Mouse (Mus musculus): ENCODE data around the gene Ciita.

The Ciita gene

DNA sequence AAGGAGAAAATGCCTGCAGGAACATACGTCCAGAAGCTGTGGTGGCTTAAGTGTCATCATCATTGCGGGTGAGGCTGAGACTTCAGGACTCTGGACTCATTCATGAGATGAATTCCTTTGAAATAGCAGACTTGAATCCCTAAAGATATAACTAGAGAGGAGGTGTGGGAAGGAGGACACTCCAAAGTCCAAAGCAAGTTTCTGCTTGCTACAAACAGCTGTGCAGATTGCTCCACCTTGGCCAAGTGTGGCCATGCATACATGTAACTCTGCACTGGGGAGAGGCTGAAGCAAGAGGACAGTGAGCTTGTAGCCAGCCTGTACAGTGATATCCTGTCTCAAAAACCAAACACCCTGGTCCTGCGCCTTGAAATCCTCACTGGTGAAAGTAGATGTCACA, 7.9 kb upstream of the Ciita start:
- no peak for DNase-seq (ENCODE audit: low read depth, low spot score)

- no peak for DNase-seq (ENCODE audit: low read depth, low spot score)
Observed at GRCm38 (mm10) chr16:10474956-10475355, 4.9 kb upstream of the Ciita start.

DNA sequence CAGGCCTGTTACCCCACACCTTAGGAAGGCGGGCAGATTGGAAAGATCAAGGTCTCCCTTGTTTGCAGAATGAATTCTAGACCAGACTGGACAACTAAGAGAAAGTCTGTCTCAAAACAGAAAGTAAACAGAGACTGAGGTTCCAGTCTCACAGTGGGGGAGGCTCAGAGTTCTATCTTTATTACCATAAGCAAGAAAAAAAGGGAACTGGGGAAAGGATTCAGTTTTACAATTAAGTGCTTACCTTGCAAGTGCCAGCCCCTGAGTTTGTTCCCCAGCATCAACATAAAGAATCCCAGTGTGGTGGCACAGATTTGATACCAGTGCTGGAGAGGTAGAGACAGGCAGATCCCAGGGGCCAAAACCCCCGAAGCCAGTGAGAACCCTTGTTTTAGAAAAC, 3.9 kb upstream of the Ciita start:
- no peak for DNase-seq (ENCODE audit: low read depth, low spot score)

DNA sequence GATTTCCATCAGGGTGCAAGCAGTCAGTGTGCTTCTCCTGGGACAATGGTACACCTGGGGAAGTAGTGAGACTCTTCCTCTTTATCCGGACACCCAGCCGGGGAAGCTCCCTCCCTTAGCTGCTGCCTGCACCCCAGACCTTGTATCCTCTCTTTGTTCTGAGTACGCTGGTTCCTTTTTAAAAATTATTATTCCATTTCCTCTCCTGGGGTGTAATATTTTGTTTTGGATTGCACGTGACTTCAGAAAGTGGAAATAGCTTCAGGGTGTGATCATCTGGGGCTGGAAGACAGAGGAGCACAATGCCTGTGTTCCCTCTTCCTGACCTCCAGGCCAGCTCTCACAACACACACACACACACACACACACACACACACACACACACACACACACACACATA, 2.5 kb downstream of the Ciita start:
- DNase-seq (ENCODE audit: low read depth, low spot score), result no peak

DNA sequence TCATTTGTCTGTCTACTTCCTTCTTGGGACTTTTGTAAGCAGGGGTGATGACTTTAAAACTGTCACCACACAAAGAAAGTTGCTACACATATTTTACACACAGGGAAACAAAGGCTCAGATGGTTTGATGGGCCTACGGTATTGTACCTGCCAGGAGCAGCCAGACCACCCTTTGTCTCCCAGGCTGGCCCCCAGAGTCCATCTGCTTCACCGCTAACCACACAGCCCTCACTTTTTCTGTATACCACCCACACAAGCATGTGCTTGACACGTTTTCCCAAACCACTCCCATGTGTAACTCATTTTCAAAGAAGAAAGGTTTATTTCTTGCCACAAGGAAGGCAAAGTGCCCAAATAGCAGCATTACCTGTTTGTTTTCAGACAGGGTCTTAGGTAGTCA, 7.1 kb downstream of the Ciita start:
- no peak for DNase-seq (ENCODE audit: low read depth, low spot score)

- no peak for DNase-seq (ENCODE audit: low read depth, low spot score)
Observed at GRCm38 (mm10) chr16:10487895-10488493, 8.1 kb downstream of the Ciita start.

DNA sequence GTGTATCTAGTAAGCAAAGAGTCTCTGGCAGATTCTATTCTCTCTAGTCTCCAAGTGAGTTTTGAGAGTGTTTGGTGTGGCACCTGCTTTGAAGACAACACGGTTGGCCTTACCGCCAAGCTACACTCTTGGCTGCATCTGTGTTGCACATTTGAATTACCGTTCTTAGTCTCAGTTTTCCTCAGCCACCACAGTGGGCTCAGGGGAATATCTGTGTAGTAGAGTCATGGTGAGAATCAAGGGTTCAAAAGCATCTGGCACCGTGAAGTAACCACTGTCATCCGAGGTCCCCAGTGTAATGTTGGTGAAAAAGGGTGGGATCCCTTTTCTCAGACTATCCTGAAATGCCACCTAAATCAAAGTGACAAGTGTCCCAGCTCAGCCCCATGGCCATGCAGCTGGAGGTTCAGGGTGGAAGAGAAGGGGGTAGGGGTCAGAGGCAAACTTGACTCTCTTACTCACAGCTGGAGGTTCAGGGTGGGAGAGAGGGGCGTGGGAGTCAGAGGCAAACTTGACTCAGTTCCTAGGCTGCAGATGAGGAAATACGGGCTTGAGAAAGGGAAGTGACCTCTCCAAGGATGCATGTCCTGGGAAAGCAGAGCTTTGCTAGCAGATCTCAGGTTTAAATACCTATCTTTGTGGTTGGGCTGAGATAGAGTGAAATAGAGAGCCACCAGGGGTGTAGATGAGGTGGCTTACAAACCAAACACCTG, 9.1 kb downstream of the Ciita start:
- no peak for DNase-seq (ENCODE audit: low read depth, low spot score)

GRCm38 (mm10) chr16:10489483-10489882, 9.6 kb downstream of the Ciita start:
- DNase-seq (ENCODE audit: low read depth, low spot score), result no peak

DNA sequence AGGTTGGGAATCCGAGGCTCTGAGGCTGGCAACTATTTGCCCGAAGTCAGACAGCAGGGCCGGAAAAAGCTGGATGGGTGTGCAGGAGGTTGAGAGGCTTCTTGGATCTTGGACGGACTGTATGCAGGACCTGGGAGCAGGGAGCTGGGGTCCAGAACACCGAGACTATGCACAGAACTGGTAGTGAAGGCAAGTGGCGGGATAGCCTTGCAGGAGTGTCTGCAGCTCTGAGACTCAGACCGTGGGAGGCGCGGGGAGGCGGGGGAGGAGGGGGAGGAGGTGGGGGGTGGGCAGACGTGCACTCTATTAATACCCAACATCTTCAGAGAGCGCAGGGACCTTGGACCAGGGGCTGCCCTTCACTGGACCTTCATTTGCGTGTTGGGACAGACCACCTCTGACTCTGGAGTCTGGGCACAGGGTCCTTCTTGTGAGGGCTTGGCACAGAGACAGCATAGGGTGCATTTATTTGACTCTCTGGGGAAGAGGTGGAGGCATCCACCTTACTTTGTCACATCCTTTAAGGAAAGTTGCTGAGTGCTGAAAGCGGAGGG, 10.1 kb downstream of the Ciita start:
- no peak for DNase-seq (ENCODE audit: low read depth, low spot score)

GRCm38 (mm10) chr16:10490503-10491150, 10.8 kb downstream of the Ciita start:
- DNase-seq (ENCODE audit: low read depth, low spot score), result no peak

DNA sequence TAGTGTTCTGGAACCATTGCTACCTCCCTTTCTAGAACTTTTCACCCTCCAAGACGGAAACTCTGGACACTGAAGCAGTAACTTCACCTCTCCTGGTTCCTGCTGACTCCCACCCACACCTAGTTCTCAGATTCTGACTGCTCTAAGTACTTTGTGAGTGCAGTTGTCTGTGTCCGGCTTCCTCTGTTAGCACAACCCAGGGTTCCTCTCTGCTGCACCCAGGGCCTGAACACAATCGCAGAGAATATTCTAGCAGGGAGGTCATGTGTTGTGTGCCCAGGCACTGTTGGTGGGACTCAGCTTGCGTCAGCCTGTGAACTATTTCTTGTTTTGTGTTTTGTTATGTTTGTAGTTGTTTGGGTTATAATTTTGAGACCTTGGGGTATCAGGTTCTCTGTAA, 11.9 kb downstream of the Ciita start:
- no peak for DNase-seq (ENCODE audit: low read depth, low spot score)

DNA sequence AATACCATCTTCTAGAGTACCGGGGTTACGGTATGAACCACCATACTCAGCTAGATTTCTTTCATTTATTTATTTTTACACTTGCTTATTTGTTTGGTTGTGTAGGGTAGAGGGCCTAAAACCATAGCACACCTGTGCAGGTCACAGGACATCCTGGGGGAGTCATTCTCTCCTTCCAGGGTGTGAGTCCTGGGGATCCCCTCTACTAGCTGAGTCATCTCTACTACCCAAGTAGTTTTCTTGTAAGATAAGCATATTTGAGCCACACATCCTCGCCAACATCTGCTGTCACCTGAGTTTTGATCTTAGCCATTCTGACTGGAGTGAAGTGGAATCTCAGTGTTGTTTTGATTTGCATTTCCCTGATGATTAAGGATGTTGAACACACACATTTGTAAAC, 12.7 kb downstream of the Ciita start:
- no peak for DNase-seq (ENCODE audit: low read depth, low spot score)

DNA sequence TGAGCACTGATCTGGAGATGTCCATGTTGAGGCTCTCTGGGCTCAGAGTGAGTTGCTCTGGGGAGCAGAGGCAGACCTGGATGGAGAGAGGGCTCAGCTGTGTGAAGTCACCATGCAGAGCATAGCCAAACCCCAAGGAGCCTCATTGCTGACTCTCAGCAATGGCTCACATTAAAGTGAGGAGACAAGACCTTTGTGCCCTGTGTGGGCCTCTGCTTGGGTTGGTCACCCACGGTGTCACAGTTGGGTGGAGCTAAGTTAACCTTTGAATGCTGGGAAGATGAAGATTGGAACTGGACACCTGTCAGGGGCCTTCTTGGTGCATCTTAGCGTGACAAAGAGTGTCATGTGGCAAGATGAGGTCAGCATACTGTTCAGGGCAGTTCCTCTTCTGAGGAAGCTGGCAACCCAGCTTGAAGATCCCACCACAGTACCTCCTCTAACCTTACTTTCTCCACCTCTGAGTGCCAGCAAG, 16.0 kb downstream of the Ciita start:
- DNase-seq (ENCODE audit: low read depth, low spot score), result no peak

DNA sequence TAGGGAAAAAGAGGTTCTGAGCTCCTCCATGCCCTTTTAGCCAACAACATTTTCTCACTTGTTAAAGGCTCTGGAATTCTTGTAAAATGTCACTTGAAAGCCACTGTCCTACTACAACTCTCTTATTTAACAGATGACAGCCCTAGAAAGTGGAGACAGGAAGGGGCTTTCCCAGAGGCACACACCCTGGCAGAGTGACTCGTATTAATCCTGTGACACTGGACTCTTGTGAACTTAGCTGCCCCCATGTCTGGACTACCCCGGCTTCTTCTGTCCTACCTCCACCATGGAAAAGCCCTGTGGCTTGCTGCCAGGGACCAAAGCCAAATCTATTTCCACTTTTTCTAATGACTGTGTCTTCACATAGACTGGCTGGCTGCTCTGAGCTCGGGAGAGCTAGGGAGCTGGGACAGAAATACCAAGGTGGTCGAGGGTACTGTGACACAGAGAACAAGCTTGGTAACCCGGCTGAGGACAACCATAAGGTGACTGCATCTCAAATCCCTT, 18.3 kb downstream of the Ciita start:
- no peak for DNase-seq (ENCODE audit: low read depth, low spot score)

- DNase-seq (ENCODE audit: low read depth, low spot score), result no peak
Observed at GRCm38 (mm10) chr16:10499122-10499521, 19.3 kb downstream of the Ciita start.

- no peak for DNase-seq (ENCODE audit: low read depth, low spot score)
Observed at GRCm38 (mm10) chr16:10501865-10502264, 22.0 kb downstream of the Ciita start.

- no peak for DNase-seq (ENCODE audit: low read depth, low spot score)
Observed at GRCm38 (mm10) chr16:10503058-10503457, 23.2 kb downstream of the Ciita start.

GRCm38 (mm10) chr16:10507445-10507844, 27.6 kb downstream of the Ciita start:
- DNase-seq (ENCODE audit: low read depth, low spot score), result no peak

DNA sequence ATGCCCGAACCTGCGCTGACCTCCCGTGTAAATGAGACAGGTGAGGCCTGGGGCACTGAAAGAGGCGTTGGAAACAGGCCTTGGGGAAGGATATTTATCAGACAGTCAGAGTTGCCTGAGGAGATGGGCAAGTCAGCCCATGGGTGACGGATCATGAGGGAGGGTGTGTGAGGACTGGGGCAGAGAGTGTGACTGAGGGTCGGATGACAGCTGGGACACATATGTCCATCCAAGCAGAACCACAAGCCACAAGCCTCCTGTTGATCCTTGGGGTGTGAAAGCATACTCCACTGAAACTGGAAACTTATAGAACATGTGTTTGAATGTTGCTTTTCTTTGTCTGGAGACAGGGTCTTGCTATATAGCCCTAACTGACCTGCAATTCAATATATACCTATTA, 28.8 kb downstream of the Ciita start:
- no peak for DNase-seq (ENCODE audit: low read depth, low spot score)

GRCm38 (mm10) chr16:10510477-10511133, 30.7 kb downstream of the Ciita start:
- no peak for DNase-seq (ENCODE audit: low read depth, low spot score)

DNA sequence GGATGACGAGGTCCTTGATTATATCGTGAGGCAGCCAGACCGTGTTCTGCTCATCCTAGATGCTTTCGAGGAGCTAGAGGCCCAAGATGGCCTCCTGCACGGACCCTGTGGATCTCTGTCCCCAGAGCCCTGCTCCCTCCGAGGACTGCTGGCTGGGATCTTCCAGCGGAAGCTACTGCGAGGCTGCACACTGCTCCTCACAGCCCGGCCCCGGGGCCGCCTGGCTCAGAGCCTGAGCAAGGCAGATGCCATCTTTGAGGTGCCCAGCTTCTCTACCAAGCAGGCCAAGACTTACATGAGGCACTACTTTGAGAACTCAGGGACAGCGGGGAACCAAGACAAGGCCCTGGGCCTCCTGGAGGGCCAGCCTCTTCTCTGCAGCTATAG, 31.3 kb downstream of the Ciita start:
- no peak for DNase-seq (ENCODE audit: low read depth, low spot score)

DNA sequence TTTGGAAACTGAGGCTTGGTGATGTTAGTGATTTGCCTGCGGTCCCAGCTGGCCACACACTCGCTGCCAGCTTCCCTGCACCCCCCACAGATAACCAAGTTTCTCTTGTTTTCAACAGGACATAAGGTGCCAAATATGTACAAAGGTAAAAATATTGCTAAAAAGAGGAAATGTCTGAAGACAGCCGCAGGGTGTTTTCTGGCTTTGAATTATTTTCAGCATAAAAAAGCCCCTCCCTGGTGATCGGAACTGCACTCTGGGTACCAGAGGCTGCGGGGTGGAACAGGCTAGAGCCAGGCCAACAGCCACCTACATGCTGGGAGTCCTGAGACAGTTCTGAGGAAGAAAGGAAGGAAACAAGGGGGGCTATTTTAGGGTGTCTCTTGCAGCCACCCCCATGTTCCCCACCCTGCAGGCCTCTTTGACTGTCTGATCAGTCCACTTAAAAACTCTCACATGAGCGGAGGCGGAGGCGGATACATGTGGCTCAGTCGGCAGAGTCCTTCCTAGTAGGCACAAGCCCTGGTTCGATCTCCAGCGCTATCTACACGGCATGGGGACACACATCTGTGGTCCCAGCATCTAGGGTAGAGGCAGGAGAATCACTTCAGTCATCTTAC, 36.2 kb downstream of the Ciita start:
- DNase-seq (ENCODE audit: low read depth, low spot score), result no peak
